Mouse (Mus musculus) heart, postnatal 10 days (tissue): ENCODE data around the gene Pdxdc1. TPM values are rescaled to one million over a fixed set of nuclear protein-coding genes. Genes with fewer than 3 reads are reported as not detected.
A peak's percentile ranks its signal among the peaks of the same experiment; 100 is the strongest.
"Not testable (repeated sequence)": the region's sequence is repeated elsewhere in the genome, so short reads cannot be mapped to it uniquely, and the experiment has no call there.

Experiments used
- DNase-seq, 2 experiments: peaks; one replicate each; pipeline ENCODE4 v3.0.0; 2021
- intact Hi-C: fragments of 180-260 bp; cut with DNase I; formaldehyde crosslinking; loops from one replicate; pipeline ENCODE4 v1.15.1; 2025
- total RNA-seq, 2 experiments: library from RNA; stranded (reverse); gene quantifications; 2 replicates each; pipeline ENCODE4 v1.2.3; 2021

Pdxdc1 gene
- total RNA-seq, 2 experiments from 2014 or later = 78.5 to 80.1 TPM

DNA sequence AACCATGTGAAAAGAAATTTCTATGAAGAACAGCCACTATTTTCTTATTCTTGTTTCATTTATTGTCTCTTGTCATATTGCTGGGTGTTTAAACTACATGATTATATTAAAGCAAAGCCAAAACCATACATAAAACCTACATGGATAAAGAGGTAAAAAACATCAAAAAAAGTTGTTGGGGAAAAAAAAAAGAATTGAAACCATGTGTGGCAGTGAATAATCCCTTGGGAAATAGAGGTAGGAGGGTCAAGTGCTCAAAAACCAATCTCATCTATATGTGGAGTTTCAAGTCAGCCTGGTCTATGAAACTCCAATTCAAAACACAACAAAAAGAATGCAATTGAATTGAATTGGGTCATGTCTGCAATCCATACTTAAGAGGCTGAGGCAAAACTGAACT, 10.1 kb downstream of the Pdxdc1 start:
- intact Hi-C loops = no loop called here

GRCm38 (mm10) chr16:13890449-13890848, 12.5 kb downstream of the Pdxdc1 start:
- DNase-seq = no peak

More for the DNA sequence above, 10.1 kb downstream of the Pdxdc1 start:
- no peak for DNase-seq

DNA sequence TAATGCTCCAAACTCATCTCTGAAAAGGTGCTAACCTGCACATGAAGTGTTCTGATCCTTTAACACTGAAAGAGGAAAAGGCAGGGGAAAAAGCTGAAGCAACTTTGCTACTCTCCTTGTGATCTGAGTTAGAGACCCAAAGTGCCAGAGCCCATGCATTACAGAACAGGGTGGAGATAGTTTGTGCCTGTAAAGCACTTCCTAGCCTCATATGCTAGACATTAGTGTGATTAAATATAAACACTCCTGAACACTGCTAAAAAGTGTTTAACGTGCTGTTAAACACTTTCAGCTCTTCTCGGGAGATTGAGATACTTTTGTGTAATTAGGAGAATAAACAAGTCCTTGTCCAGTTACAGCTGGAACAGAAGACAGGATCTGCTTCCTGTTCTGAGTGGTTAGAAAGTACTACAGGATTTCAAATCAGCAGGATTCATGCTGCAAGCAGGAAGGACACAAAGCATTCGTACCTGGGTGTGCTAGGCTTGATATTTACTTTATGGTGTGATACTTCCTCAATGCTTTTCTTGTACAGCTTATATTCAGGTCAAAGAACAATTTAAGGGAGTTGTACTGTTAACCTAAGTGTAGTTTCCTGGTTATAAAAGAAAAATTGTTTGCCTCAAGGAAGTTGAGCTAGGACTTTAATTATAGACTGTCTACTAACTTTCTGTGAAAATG, 19.7 kb downstream of the Pdxdc1 start:
- no peak for DNase-seq
- intact Hi-C loops = no loop called here

More at GRCm38 (mm10) chr16:13890449-13890848, 12.5 kb downstream of the Pdxdc1 start:
- intact Hi-C loops = no loop called here

GRCm38 (mm10) chr16:13875483-13875882, 27.4 kb downstream of the Pdxdc1 start:
- intact Hi-C loops = no loop called here
- DNase-seq = peak in 1 of 2 experiments; percentile 32

GRCm38 (mm10) chr16:13867910-13868514, 34.9 kb downstream of the Pdxdc1 start:
- intact Hi-C loops = no loop called here
- peak; percentile 6 to 23 for DNase-seq

DNA sequence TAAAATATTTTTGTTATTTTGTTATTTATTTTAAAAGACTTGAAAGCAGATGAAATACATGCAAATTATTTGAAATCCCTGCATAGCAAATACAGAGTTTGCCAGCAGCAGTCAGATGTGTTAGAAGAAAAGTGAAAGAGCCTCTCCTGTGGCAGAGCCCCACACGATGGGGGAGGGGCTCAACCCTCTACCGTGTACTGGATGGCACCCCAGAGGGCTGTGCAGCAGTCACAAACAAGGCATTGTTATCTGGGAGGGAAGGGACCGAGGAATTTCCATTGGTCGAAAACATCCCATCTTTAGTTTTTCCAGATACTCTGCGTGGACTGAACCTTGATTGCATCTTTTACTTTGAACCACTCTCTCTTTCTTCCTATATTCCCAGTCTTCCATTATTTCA, 35.5 kb downstream of the Pdxdc1 start:
- peak; percentile 12 to 14 for DNase-seq

DNA sequence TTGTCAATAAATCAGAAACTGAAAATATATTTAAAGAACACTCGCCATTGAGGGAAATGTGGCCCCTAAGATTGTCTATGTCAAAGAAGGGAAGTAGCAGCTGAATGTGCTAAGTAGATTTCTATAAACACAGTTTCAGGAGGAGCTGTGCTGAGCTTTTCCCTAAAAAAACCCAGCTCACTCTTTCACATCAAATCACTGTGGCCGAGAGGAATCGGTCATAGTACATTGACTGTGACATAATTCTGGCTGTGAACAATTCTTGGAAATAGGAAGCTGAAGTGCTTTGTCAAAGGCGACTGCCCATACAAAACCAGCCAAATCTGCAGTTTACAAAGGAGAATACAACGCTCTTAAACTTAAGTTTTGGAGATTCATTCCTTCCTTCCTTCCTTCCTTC, 36.3 kb downstream of the Pdxdc1 start:
- intact Hi-C loops = no loop called here
- no peak for DNase-seq

More for the DNA sequence above, 35.5 kb downstream of the Pdxdc1 start:
- intact Hi-C loops = not testable (repeated sequence)

- DNase-seq = no peak
- intact Hi-C loops = no loop called here
Observed at GRCm38 (mm10) chr16:13866076-13866475, 36.9 kb downstream of the Pdxdc1 start.

DNA sequence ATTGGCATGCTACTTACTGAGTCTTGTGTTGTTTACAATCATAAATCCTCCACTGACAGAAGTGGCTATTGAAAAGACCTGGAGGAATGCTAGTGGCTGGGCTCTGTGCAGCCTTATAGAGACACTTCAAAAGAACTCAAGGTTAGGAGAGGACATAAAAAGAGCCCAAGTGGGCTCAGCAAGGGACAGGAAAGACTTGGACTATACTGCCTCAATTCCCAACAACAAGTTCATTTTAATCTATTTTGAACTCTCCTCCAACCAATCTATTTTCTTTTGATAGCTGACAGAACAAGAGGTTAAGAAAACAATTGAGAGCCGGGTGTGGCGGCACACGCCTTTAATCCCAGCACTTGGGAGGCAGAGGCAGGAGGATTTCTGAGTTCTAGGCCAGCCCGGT, 49.0 kb downstream of the Pdxdc1 start:
- intact Hi-C loops = no loop called here
- DNase-seq = no peak

GRCm38 (mm10) chr16:13851446-13851845, 51.5 kb downstream of the Pdxdc1 start:
- intact Hi-C loops = no loop called here
- DNase-seq = no peak

DNA sequence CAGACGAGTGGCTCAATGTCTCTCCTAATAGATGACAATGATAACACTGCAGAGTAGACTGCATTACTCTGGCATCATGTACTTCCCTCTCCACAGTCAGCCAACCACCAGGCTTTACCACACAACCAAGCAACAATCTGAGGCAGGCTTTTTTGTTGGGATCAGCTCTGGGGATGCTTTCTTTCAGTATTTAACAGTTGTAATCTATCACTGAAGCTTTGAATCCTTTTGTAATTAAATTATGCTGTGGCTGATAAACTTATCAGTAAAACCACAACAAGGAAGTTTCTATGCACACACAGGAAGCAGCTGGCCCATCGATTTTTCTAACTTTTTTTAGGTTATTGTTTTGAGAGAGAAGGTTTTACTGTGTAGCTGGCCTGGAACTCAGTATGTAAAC, 54.6 kb downstream of the Pdxdc1 start:
- intact Hi-C loops = no loop called here
- DNase-seq = no peak

- no peak for DNase-seq
- intact Hi-C loops = no loop called here
Observed at GRCm38 (mm10) chr16:13846675-13847074, 56.3 kb downstream of the Pdxdc1 start.

DNA sequence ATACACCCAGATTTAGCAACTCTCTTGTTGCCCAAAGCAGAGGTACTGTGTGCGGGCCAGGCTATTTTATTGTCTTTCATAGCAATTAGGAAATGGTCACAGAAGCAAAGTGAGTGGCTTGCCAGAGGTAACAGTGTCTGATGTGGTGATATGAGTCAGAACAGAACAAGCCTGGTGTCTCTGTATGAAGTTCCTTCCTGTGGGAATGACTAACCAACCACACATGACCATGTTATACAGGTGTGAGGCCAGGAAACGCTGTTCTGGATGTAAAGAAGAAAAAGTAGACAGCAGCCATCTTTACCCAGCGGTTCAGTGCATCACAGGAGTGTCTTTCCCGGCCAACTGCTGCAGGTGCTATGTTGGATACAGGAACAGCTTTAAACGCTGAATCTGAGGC, 57.9 kb downstream of the Pdxdc1 start:
- no peak for DNase-seq
- intact Hi-C loops = no loop called here

DNA sequence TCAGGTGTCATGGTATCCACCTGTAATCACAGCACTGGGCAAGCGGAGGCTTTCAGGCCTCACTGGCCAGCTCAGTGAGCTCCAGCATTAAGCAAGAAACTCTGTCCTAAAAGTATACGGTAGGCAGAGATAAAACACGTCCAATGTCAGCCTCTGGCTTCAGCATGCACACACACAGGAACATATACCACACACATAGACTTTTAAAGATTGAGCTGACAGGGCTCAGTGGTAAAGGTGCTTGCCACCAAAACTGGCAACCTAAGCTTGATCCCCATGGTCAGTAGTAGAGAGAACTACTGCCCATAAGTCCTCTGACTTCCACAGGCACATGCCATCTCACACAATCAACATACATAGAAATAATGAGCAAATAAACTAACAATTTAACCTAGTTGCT, 62.0 kb downstream of the Pdxdc1 start:
- DNase-seq = no peak
- intact Hi-C loops = no loop called here

GRCm38 (mm10) chr16:13840056-13840455, 62.9 kb downstream of the Pdxdc1 start:
- intact Hi-C loops = no loop called here

GRCm38 (mm10) chr16:13834382-13834781, 68.5 kb downstream of the Pdxdc1 start:
- DNase-seq = no peak
- intact Hi-C loops = no loop called here

More at GRCm38 (mm10) chr16:13840056-13840455, 62.9 kb downstream of the Pdxdc1 start:
- no peak for DNase-seq

GRCm38 (mm10) chr16:13831606-13832005, 71.3 kb downstream of the Pdxdc1 start:
- no peak for DNase-seq
- intact Hi-C loops = no loop called here

- no peak for DNase-seq
Observed at GRCm38 (mm10) chr16:13830444-13830843, 72.5 kb downstream of the Pdxdc1 start.

GRCm38 (mm10) chr16:13826511-13826910, 76.4 kb downstream of the Pdxdc1 start:
- intact Hi-C loops = no loop called here
- DNase-seq = no peak

More at GRCm38 (mm10) chr16:13830444-13830843, 72.5 kb downstream of the Pdxdc1 start:
- intact Hi-C loops = no loop called here

- intact Hi-C loops = no loop called here
- DNase-seq = no peak
Observed at GRCm38 (mm10) chr16:13825781-13826490, 77.0 kb downstream of the Pdxdc1 start.

DNA sequence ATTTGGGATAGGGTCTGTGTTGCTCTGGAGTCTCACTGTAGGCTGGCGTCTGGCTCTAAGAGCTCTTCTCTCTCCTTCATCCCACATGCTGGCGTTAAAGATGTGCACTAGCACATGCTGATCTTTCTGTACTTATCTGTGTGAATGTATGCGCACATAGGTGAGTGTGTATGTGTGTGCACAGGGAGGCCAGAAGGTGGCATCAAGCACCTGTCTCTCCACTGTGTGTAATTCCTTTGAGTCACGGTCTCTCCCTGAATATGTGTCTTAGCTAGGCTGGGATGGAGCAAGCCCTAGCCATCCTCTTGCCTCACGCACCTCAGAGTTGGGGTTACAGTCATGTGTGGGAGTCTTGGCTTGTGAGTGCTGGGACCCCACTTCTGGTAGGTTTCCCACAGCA, 82.2 kb downstream of the Pdxdc1 start:
- no peak for DNase-seq
- intact Hi-C loops = loop anchor here (5.0 kb wide), 2 partner anchors 82 to 342 kb away; partner anchors contain the start of genes Marf1, Mpv17l, Nde1 and Pdxdc1
